In genomic region chr4:126627021-126627681, GRCm38 (mm10) we compare ENCODE assay signal across 8 mouse cellular contexts. TPM values are rescaled to one million over a fixed set of nuclear protein-coding genes. Genes with fewer than 3 reads are reported as not detected.
DNase-seq lines count a peak whose midpoint lies in the region; ATAC-seq and TF ChIP-seq lines count a peak whose summit lies in the region.

No protein-coding gene starts in this region.

- no peaks in the 10 kb centered on the region for H3K9me3 ChIP-seq in ES-E14 (ENCODE audit: control insufficient read depth, insufficient read depth, low read depth, low read length)
- no peaks in the 10 kb centered on the region for H3K9me3 ChIP-seq in forebrain, embryonic 10.5 days
- no peaks in the 10 kb centered on the region for H3K9me3 ChIP-seq in hindbrain, embryonic 15.5 days
- no peaks in the 10 kb centered on the region for H3K9me3 ChIP-seq in liver, embryonic 15.5 days (replicated peaks)
- H3K9me3 ChIP-seq in stomach, embryonic 15.5 days: no peaks in the 10 kb centered on the region

- 0 out of 2 replicates have a peak overlapping the region, but pooled peaks have one; percentile 16 for H3K27ac ChIP-seq in ES-E14 (ENCODE audit: insufficient read depth, low read depth, low read length, poor library complexity, severe bottlenecking)
- H3K27ac ChIP-seq in forebrain, embryonic 10.5 days: peak overlapping the region; percentile 80
- no peak overlapping the region for H3K27ac ChIP-seq in hindbrain, embryonic 15.5 days (replicated peaks)
- no peak overlapping the region for H3K27ac ChIP-seq in liver, embryonic 15.5 days (replicated peaks)
- H3K27ac ChIP-seq in stomach, embryonic 15.5 days: no peak overlapping the region

- no peaks in the 10 kb centered on the region for H3K36me3 ChIP-seq in ES-E14 (ENCODE audit: control insufficient read depth, insufficient read depth, low read length, poor library complexity, severe bottlenecking)
- no peaks in the 10 kb centered on the region for H3K36me3 ChIP-seq in forebrain, embryonic 10.5 days (replicated peaks)
- H3K36me3 ChIP-seq in hindbrain, embryonic 15.5 days: no peaks in the 10 kb centered on the region
- H3K36me3 ChIP-seq in liver, embryonic 15.5 days (replicated peaks): no peaks in the 10 kb centered on the region
- H3K36me3 ChIP-seq in stomach, embryonic 15.5 days: no peaks in the 10 kb centered on the region

- no peak for ATAC-seq in hindbrain, embryonic 15.5 days (ENCODE audit: low FRiP score, low read depth)
- ATAC-seq in liver, embryonic 15.5 days (ENCODE audit: insufficient read depth): no peak
- 0 out of 2 replicates have a peak, but pooled peaks have one; percentile 18 for ATAC-seq in stomach, embryonic 15.5 days (ENCODE audit: insufficient read depth, low FRiP score, low read depth)
- no peak for ATAC-seq in erythroid progenitor cell, adult 5-6 weeks (replicated peaks; ENCODE audit: low FRiP score, poor library complexity, severe bottlenecking)

- DNase-seq in ES-E14 (ENCODE audit: low read depth, low spot score): no peak
- DNase-seq in forebrain, embryonic 10.5 days (ENCODE audit: extremely low spot score, low spot score): peak; percentile 52
- no peak for DNase-seq in right cerebral cortex, adult 18-20 months
- DNase-seq in cerebellum, postnatal 14 days: no peak

- H3K4me2 ChIP-seq in hindbrain, embryonic 15.5 days: peak overlapping the region; percentile 41
- peak overlapping the region; percentile 35 for H3K4me2 ChIP-seq in liver, embryonic 15.5 days
- H3K4me2 ChIP-seq in stomach, embryonic 15.5 days: peak overlapping the region; percentile 40

- no peak overlapping the region for H3K9ac ChIP-seq in ES-E14 (ENCODE audit: insufficient read depth, low read depth, low read length, poor library complexity, severe bottlenecking)
- H3K9ac ChIP-seq in hindbrain, embryonic 15.5 days: no peak overlapping the region
- H3K9ac ChIP-seq in liver, embryonic 15.5 days: no peak overlapping the region
- H3K9ac ChIP-seq in stomach, embryonic 15.5 days: no peak overlapping the region

- H3K27me3 ChIP-seq in forebrain, embryonic 10.5 days (ENCODE audit: poor library complexity, severe bottlenecking): peaks cover 76% of the 10 kb centered on the region
- 0 out of 2 replicates have a peak, but pooled peaks cover 2% of the 10 kb centered on the region for H3K27me3 ChIP-seq in hindbrain, embryonic 15.5 days
- H3K27me3 ChIP-seq in liver, embryonic 15.5 days: peaks cover 18% of the 10 kb centered on the region
- H3K27me3 ChIP-seq in stomach, embryonic 15.5 days (replicated peaks): no peaks in the 10 kb centered on the region

- peaks cover 4 to 7% of the 10 kb centered on the region in 2 experiments for H3K4me1 ChIP-seq in ES-E14 (ENCODE audit: control insufficient read depth in 2 of 2, insufficient read depth in 2 of 2, low read length in 2 of 2, poor library complexity in 1 of 2)
- peaks cover 24% of the 10 kb centered on the region for H3K4me1 ChIP-seq in forebrain, embryonic 10.5 days
- peaks cover 12% of the 10 kb centered on the region for H3K4me1 ChIP-seq in hindbrain, embryonic 15.5 days (replicated peaks)
- no peaks in the 10 kb centered on the region for H3K4me1 ChIP-seq in liver, embryonic 15.5 days (replicated peaks)
- 0 out of 2 replicates have a peak, but pooled peaks cover 5% of the 10 kb centered on the region for H3K4me1 ChIP-seq in stomach, embryonic 15.5 days

- peak overlapping the region in 1 of 2 experiments; percentile 61; a peak in 2 of 4 replicates for H3K4me3 ChIP-seq in ES-E14 (ENCODE audit: insufficient read depth in 1 of 2, low read depth in 1 of 2, low read length in 2 of 2, poor library complexity in 1 of 2, severe bottlenecking in 1 of 2)
- peak overlapping the region; percentile 41 for H3K4me3 ChIP-seq in forebrain, embryonic 10.5 days
- no peak overlapping the region for H3K4me3 ChIP-seq in hindbrain, embryonic 15.5 days
- H3K4me3 ChIP-seq in liver, embryonic 15.5 days (replicated peaks): no peak overlapping the region
- peak overlapping the region; percentile 23 for H3K4me3 ChIP-seq in stomach, embryonic 15.5 days (replicated peaks)

- in situ Hi-C loops in ES-E14 (cut with MboI; ENCODE audit: low sequenced_read_pairs in 2 of 2, unreplicated experiment in 2 of 2): no loop called here

- 1% methylated on average over 23 of the region's 23 CpGs for WGBS in forebrain, embryonic 10.5 days
- 3% methylated on average over 23 of the region's 23 CpGs for WGBS in hindbrain, embryonic 15.5 days
- 5% methylated on average over 23 of the region's 23 CpGs for WGBS in liver, embryonic 15.5 days (ENCODE audit: insufficient replicate concordance)
- 4% methylated on average over 23 of the region's 23 CpGs for WGBS in stomach, embryonic 15.5 days

TF ChIP-seq in ES-E14, 5 proteins besides CTCF, POLR2A, EP300 and RAD21:
- no peak for TF ChIP-seq HCFC1 (IDR thresholded peaks at IDR 0.05; ENCODE audit: borderline replicate concordance, insufficient read depth, low read length)
- no peak for TF ChIP-seq MAFK (IDR thresholded peaks at IDR 0.05; ENCODE audit: insufficient read depth, low read depth, low read length)
- TF ChIP-seq ZC3H11A (IDR thresholded peaks at IDR 0.05; ENCODE audit: borderline replicate concordance, low read depth, low read length): no peak
- no peak for TF ChIP-seq CHD2 (IDR thresholded peaks at IDR 0.05; ENCODE audit: low read depth, low read length)
- TF ChIP-seq ZNF384 (IDR thresholded peaks at IDR 0.05; ENCODE audit: low read depth, low read length): no peak

RNA-seq across cellular contexts. Expression of gene 5730409E04Rik, which starts 17.5 kb away (rescaled TPM):
- total RNA-seq in ES-E14 (2012; rRNA removed): 1.4 and 1.7 TPM in 2 replicates
- polyA plus RNA-seq in forebrain, embryonic 10.5 days (2016; fragmentation: Nextera tagmentation; extraction: Ambion mirVana): 0.94 and 1.3 TPM in 2 replicates
- 16.4 and 18.9 TPM in 2 replicates for polyA plus RNA-seq in hindbrain, embryonic 15.5 days (2015; fragmentation: Nextera tagmentation; extraction: Ambion mirVana)
- 0.21 and 0.25 TPM in 2 replicates for polyA plus RNA-seq in liver, embryonic 15.5 days (2015; fragmentation: Nextera tagmentation; extraction: Ambion mirVana)
- 2.3 and 2.5 TPM in 2 replicates for polyA plus RNA-seq in stomach, embryonic 15.5 days (2015; fragmentation: Nextera tagmentation; extraction: Ambion mirVana)
- not detected in 2 replicates for total RNA-seq in erythroid progenitor cell, adult 5-6 weeks (2015; ENCODE audit: low replicate concordance)
- total RNA-seq in erythroid progenitor cell, adult 5-6 weeks (2017; ENCODE audit: low replicate concordance): 0.39 TPM in 1 of 2 replicates, not detected in the other

RNA-seq across cellular contexts. Expression of gene Psmb2, which starts 50.3 kb away (rescaled TPM):
- total RNA-seq in ES-E14 (2012; rRNA removed): 140 and 200 TPM in 2 replicates
- 588 and 605 TPM in 2 replicates for polyA plus RNA-seq in forebrain, embryonic 10.5 days (2016; fragmentation: Nextera tagmentation; extraction: Ambion mirVana)
- 400 and 413 TPM in 2 replicates for polyA plus RNA-seq in hindbrain, embryonic 15.5 days (2015; fragmentation: Nextera tagmentation; extraction: Ambion mirVana)
- polyA plus RNA-seq in liver, embryonic 15.5 days (2015; fragmentation: Nextera tagmentation; extraction: Ambion mirVana): 236 and 256 TPM in 2 replicates
- 475 and 493 TPM in 2 replicates for polyA plus RNA-seq in stomach, embryonic 15.5 days (2015; fragmentation: Nextera tagmentation; extraction: Ambion mirVana)
- total RNA-seq in erythroid progenitor cell, adult 5-6 weeks (2015; ENCODE audit: low replicate concordance): 78.2 and 88.0 TPM in 2 replicates
- 11.7 and 47.1 TPM in 2 replicates for total RNA-seq in erythroid progenitor cell, adult 5-6 weeks (2017; ENCODE audit: low replicate concordance)

Comparison
In these comparisons a context has a peak if more than half of its experiments do, and no peak if none do; other contexts are left out.
1. H3K27ac ChIP-seq: peak in ES-E14 (single experiment) and forebrain, embryonic 10.5 days (single experiment); none in hindbrain, embryonic 15.5 days (single experiment), liver, embryonic 15.5 days (single experiment) and stomach, embryonic 15.5 days (single experiment).
2. H3K4me3 ChIP-seq: peak in forebrain, embryonic 10.5 days (single experiment) and stomach, embryonic 15.5 days (single experiment); none in hindbrain, embryonic 15.5 days (single experiment) and liver, embryonic 15.5 days (single experiment).
3. Peak in every context shown above with its lines, with median percentiles within 50 percentile points of each other: H3K4me2 ChIP-seq.